Mouse (Mus musculus) lung, postnatal 25 days (tissue): ENCODE results near the gene Gm17490.
"Not testable (repeated sequence)": the region's sequence is repeated elsewhere in the genome, so short reads cannot be mapped to it uniquely, and the experiment has no call there.

ENCODE experiments used
- DNase-seq: peaks from one replicate; pipeline ENCODE4 v3.0.0; 2022; ENCODE audit warnings: low spot score

Gm17490 gene

DNA sequence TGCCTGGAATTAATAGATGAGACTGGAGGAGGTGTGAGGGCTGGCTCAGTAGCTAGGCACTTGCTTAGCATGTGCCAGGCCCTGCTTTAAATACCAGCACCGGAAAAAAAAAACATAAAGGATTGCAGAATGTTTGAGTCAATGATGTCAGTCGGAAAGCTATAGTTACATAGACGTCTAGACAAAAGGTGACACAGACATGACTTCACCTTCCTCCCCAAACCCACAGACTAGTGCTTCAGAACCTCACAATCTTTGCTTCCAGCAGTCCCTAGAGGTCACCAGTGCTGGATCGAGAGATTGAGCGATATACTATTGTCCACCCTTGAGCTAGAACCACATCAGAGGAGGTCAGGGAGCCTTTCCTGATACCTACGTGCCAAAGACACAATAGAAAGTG, 9.0 kb upstream of the Gm17490 start:
- no peak for DNase-seq

DNA sequence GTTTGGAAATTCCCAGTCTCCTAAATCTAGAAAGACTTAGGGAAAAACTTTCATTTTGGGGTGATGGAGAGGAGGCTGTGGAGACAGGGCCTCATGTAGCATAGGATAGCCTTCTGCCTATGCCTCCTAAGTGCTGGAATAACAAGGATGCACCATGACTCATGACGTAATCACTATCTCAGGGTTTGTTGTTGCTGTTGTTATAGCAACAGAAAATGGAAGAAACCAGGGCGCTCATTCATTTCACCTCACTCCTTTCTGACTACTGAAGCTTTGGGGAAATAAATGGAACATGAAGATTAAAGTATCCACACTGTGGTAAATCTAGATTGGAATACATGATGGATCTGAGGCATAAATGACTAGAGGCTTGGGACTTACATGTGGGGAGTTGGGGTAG, 2.3 kb downstream of the Gm17490 start:
- no peak for DNase-seq

DNA sequence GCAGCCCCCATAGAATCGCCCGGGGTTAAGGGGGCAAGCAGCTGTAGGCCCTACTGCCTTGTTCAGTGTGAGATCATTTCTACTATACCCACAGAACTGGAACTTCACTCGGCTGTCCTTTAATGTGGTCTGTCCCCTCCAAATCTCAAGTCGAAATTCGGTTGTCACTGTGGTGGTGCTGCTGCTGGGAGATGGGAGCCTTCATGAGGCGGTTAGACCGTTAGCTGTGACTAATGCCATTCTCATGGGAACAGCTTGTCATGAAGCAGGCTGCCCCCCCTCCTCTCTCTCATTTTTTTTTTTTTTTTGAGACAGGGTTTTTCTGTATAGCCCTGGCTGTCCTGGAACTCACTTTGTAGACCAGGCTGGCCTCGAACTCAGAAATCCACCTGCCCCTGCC, 2.9 kb downstream of the Gm17490 start:
- DNase-seq: no peak

GRCm38 (mm10) chr2:11619598-11619997, 6.5 kb downstream of the Gm17490 start:
- no peak for DNase-seq

- no peak for DNase-seq
These were observed 9.2 kb downstream of the Gm17490 start for GRCm38 (mm10) chr2:11616846-11617245.

- DNase-seq: not testable (repeated sequence)
These were observed 13.1 kb downstream of the Gm17490 start for GRCm38 (mm10) chr2:11612939-11613338.

DNA sequence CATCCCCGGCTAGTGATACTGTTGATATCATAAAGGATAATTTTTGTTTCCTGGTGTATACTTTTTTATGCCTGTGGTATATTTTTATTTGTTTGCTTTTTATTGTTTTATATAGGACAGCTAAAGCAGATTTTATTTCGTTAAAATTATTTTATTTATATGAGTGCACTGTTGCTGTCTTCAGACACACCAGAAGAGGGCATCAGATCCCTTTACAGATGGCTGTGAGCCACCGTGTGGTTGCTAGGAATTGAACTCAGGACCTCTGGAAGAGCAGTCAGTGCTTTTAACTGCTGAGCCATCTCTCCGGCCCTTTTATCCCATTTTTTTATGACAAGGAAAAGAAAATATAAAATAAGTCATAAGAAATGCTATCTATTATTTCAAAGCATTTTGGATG, 19.3 kb downstream of the Gm17490 start:
- not testable (repeated sequence) for DNase-seq

GRCm38 (mm10) chr2:11604911-11605310, 21.2 kb downstream of the Gm17490 start:
- DNase-seq: no peak

- DNase-seq: no peak
These were observed 22.0 kb downstream of the Gm17490 start, which contains the start of gene Rbm17 for GRCm38 (mm10) chr2:11604053-11604452. Gene Rbm17, minus strand, starts transcription at chr2:11604153.

DNA sequence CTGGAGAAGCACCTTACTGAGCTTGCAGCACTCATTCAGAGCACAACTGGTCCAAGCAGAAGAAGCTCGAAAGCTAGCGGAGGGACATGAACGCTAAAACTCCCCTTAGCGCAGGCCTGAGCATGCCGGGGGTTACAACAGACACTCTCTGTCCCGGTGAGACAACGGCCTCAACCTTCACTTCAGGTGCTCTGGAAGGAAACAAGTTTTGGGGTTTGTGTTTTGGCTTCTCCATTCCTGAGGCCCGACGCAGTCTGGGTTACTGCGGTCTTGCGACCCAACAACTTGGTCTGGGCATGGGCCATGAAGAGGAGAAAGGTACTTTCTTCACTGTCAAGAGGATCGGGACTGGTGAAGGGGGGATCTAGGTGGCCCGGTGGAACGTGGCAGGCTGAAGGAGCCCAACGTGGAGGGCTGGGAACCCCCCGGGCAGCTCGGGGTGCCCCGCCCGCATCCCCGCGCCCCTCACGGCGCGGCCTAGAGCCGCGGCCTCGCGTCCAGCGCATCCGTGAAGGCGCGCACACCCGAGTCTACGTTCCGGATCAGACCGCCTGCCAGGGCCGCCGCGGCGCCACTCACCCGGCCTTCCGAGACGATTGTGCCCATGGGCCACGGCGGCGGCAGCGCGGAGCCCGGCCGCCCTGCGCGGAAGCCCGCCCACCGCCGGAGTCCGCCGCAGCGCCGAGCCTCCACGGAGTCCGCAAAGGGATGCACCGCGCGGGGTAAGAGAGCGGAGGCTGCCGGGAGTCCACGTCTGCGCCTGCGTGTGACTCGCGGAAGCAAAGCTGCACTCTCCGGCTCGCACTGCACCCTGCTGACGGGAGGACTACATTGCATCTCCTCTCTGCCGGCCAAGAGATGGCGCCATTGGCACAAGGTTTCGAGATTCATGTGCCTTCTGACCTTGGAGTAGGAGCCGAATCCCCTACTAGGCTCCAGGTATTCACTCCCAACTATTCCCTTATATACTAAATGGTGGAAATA, 23.3 kb downstream of the Gm17490 start:
- peak; percentile 94 for DNase-seq

DNA sequence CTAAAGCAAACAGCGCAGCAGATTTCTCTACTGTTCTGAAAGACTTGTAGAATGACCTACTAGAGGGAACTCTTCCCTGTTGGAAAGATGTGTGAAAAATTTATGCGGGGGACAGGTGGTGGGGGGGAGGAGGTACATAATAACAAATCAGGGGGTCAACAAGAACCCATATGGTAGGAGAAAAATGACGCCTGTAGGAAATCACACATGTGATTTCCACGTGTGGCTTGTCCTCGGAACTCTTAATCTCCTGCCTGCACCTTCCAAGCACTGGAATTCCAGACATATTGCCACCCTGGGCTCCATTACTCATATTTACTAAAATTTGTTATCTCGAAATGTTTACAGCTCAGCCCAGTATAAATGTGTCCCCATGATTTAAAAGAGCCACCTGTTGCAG, 24.3 kb downstream of the Gm17490 start:
- DNase-seq: no peak

DNA sequence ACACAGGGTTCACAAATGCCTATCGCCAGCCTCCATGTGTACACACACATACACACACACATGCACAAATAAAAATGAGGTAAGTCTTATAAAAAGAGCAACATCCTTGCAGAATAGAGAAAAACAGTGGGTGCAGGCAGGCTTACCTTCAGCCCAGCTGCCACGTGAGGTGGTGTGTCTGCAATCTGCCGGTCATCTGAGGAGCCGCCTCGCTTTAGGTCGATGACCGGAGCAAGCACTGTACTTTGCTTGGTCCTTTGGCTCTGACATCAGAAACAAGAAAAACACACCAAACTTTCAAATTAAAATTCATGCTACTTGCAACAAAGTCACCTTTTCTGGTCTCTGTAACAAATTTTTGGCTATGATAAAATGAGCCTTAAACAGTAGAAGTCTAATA, 28.2 kb downstream of the Gm17490 start:
- no peak for DNase-seq

DNA sequence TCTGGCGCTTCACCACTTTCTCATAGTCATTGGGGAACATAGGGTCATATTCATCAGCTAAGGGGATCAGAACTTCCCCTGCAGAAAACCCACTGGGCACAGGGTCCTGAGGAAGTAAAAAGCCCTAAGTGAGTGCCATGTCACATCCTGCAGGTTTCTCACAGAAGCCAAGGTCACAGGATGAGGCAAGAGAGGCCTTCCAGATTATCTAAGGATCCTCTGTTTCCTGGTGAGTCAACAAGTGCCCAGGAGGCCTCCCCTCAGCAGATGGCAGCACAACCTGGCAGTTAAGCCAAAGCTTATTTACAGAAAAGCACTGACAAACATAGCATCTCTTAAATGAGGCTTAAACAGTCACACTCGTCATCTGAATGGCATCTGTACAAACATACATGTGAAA, 29.4 kb downstream of the Gm17490 start:
- no peak for DNase-seq

DNA sequence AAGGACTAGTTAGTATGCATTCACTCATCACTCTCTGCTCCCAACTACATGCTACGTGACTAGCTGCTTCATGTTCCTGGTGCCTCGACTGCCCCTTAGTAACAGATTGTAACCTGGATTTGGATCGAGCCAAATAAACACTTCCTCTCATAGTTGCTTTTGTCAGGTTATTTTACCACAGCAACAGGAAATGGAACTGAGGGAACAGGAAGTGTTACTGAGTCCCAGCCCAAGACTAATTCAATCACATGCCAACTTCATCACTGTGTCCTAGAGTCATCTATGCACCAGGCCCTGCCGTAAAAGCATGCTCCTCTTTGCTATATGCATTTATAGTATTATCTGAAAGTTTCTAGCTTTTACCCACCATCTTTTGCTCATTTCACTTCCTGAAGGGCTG, 38.1 kb downstream of the Gm17490 start:
- no peak for DNase-seq

DNA sequence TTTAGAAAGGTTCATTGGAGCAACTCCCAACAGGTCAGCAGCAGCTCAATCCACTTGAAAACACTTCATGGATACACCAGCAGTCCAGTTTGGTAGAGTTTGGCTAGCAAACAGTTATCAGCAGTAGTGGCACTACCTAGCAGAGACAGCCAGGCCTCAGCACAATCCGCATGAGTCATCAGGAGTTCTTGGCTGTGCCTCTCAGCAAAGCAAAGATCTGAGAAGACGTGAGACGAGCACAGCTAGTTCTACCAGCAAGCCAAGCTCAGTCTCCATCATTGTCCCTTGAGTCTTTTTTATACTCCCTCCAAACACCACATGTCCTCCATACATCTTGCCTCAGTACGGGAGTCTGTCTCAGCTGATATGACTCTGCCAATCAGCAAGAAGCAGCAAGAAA, 46.7 kb downstream of the Gm17490 start:
- no peak for DNase-seq

DNA sequence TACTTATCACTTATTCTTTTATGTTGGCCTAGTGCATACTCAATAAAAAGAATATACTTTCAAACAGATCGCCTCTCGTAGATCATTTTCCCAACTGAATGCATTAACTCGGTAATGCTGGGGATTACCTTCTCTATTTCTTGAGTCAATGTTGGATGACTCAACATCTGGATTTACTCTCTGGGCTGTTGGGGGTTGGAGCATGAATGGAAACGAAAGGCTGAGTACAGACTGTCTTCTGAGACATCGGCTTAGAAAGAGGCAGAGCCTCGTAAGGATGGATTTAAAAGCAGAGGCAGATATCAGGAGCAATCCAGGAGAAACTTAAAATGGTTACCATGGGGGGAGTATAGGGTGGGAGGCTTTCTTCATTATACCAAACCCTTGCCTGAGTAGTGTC, 47.9 kb downstream of the Gm17490 start:
- no peak for DNase-seq
